Mouse (Mus musculus): ENCODE measurements around the gene Zfp574.

DNA sequence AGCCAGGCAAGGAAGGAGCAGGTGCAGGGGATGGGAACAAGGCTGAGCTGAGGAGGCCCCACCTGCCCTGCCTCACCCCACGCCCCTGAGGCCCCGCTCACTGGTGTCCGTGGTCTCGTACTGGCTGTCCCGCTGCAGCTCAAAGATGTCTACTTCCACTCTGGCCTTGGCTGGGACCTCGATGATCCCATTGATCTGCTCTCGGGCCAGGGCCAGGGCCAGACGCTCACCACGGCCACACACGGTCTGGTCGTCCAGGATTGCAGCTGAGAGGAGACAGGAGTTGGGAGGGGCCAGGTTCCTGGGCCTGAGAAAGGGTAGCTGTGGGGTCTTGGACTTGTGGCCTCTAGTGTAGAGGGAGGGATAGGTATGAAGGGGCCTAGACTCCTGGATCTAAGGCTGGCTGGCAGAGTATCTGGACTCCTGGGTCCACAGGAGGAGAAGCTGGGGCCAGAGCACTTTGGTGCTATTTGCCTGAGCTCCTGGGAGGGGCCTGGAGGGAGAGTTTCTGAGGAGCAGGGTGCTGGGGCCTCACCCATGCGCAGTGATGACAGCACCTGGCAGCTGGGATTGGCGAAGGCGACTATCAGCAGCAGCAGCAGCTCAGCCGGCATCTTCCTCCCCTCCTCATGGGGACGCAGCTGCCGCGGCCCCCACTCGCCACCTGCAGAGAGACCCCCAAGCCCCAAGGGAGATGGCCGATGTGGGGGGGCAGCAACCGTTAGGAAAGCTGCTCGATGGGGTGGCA lies 4.3 kb upstream of the Zfp574 start:
- TF ChIP-seq POLR2A (IDR thresholded peaks at IDR 0.05; ENCODE audit: borderline replicate concordance, control insufficient read depth, low read depth, low read length): no peak
- no peak for TF ChIP-seq CTCF (IDR thresholded peaks at IDR 0.05; ENCODE audit: control insufficient read depth, insufficient read depth, low read length)

All from bone marrow, adult 2 months (tissue).